Mouse (Mus musculus) layer of hippocampus, adult 18-20 months (tissue): ENCODE measurements around the gene Vipr1. TPM values are rescaled to one million over a fixed set of nuclear protein-coding genes. Genes with fewer than 3 reads are reported as not detected.

ENCODE experiments used
- DNase-seq, 2 experiments: peaks; one replicate each; pipeline ENCODE4 v3.0.0; 2022; ENCODE audit warnings: low spot score in 2 of 2
- total RNA-seq, 2 experiments: library from RNA; stranded (reverse); gene quantifications; 2 replicates each; pipeline ENCODE4 v1.2.3; 2021

Gene Vipr1
- total RNA-seq, 2 experiments from 2014 or later: 16.5 to 20.6 TPM

GRCm38 (mm10) chr9:121675556-121675955 is 33.0 kb downstream of the Vipr1 start:
- DNase-seq: no peak

GRCm38 (mm10) chr9:121677069-121677468 is 34.6 kb downstream of the Vipr1 start:
- DNase-seq: no peak

GRCm38 (mm10) chr9:121677476-121677875 is 35.0 kb downstream of the Vipr1 start:
- no peak for DNase-seq

GRCm38 (mm10) chr9:121679549-121679948 is 37.0 kb downstream of the Vipr1 start:
- DNase-seq: no peak

GRCm38 (mm10) chr9:121681191-121681590 is 38.7 kb downstream of the Vipr1 start:
- DNase-seq: no peak

- DNase-seq: no peak
Measured at GRCm38 (mm10) chr9:121682037-121682680, 39.6 kb downstream of the Vipr1 start.

GRCm38 (mm10) chr9:121684702-121685101 is 42.2 kb downstream of the Vipr1 start:
- no peak for DNase-seq

- DNase-seq: peak; percentile 76 to 91
Measured at GRCm38 (mm10) chr9:121690200-121690651, 47.7 kb downstream of the Vipr1 start.

GRCm38 (mm10) chr9:121690734-121691133 is 48.2 kb downstream of the Vipr1 start:
- no peak for DNase-seq

- no peak for DNase-seq
Measured at GRCm38 (mm10) chr9:121694736-121695135, 52.2 kb downstream of the Vipr1 start.

GRCm38 (mm10) chr9:121696626-121697025 is 54.1 kb downstream of the Vipr1 start:
- no peak for DNase-seq

GRCm38 (mm10) chr9:121697150-121698049 is 54.9 kb downstream of the Vipr1 start:
- DNase-seq: peak in 1 of 2 experiments; percentile 68

GRCm38 (mm10) chr9:121704261-121704645 is 61.7 kb downstream of the Vipr1 start:
- DNase-seq: no peak

GRCm38 (mm10) chr9:121704646-121705625 is 62.4 kb downstream of the Vipr1 start, which contains the start of gene Sec22c:
Gene Sec22c (minus strand): TSS chr9:121705490.
- DNase-seq: peak; percentile 85 to 92

GRCm38 (mm10) chr9:121706029-121706675 is 63.6 kb downstream of the Vipr1 start:
- no peak for DNase-seq

- no peak for DNase-seq
Measured at GRCm38 (mm10) chr9:121707801-121708200, 65.3 kb downstream of the Vipr1 start.

- DNase-seq: no peak
Measured at GRCm38 (mm10) chr9:121708506-121709486, 66.3 kb downstream of the Vipr1 start.

GRCm38 (mm10) chr9:121709898-121710583 is 67.5 kb downstream of the Vipr1 start, which contains the start of gene Ss18l2:
Gene Ss18l2 (plus strand): TSS chr9:121710329.
- peak; percentile 97 to 99 for DNase-seq

- no peak for DNase-seq
Measured at GRCm38 (mm10) chr9:121710584-121710975, 68.1 kb downstream of the Vipr1 start.
